Mouse (Mus musculus) midbrain, embryonic 13.5 days (tissue): ENCODE data around the gene Cpb1. TPM values are rescaled to one million over a fixed set of nuclear protein-coding genes. Genes with fewer than 3 reads are reported as not detected.

ENCODE experiments used
- ATAC-seq: fragments of 200-750 bp; cut with Nextera tagmentation; 2 replicates; pipeline ENCODE4 v1.8.0; 2017; ENCODE audit warnings: mild to moderate bottlenecking, moderate TSS enrichment, moderate library complexity
- H3K27ac ChIP-seq: fragments of 300-500 bp; sonication (generic); 2 replicates; pipeline ENCODE4 v1.5.1; 2015; ENCODE audit warnings: inconsistent platforms, mild to moderate bottlenecking, moderate library complexity
- H3K27me3 ChIP-seq: fragments of 300-500 bp; sonication (generic); 2 replicates; pipeline ENCODE4 v1.6.1; 2015; ENCODE audit warnings: mild to moderate bottlenecking, inconsistent platforms
- H3K36me3 ChIP-seq: fragments of 300-500 bp; sonication (generic); 2 replicates; pipeline ENCODE4 v1.6.1; 2015; ENCODE audit warnings: mild to moderate bottlenecking, inconsistent platforms
- H3K4me1 ChIP-seq: fragments of 300-500 bp; sonication (generic); replicated peaks from 2 replicates; pipeline ENCODE4 v1.6.1; 2015; ENCODE audit warnings: inconsistent platforms
- H3K4me2 ChIP-seq: fragments of 300-500 bp; sonication (generic); replicated peaks from 2 replicates; pipeline ENCODE4 v1.6.1; 2015; ENCODE audit warnings: moderate library complexity, mild to moderate bottlenecking, inconsistent platforms
- H3K4me3 ChIP-seq: fragments of 300-500 bp; sonication (generic); replicated peaks from 2 replicates; pipeline ENCODE4 v1.5.1; 2015; ENCODE audit warnings: mild to moderate bottlenecking, inconsistent platforms
- H3K9ac ChIP-seq: fragments of 300-500 bp; sonication (generic); replicated peaks from 2 replicates; pipeline ENCODE4 v1.6.1; 2015; ENCODE audit warnings: mild to moderate bottlenecking, inconsistent platforms
- H3K9me3 ChIP-seq: fragments of 300-500 bp; sonication (generic); 2 replicates; pipeline ENCODE4 v1.6.1; 2016; ENCODE audit warnings: mild to moderate bottlenecking, inconsistent platforms
- WGBS: fragments of 180-500 bp; shearing (Covaris S2); methylation state at CpG from one replicate; pipeline ENCODE4 v1.1.7; 2015; 5-methylcytosine and 5-hydroxymethylcytosine counted together
- polyA plus RNA-seq: library from polyadenylated mRNA; unstranded; fragments of >200 nt; fragmentation: Nextera tagmentation; extraction: Ambion mirVana; gene quantifications from 2 replicates; pipeline ENCODE4 v1.2.1, GENCODE M21; 2015

Gene Cpb1
- 0.08 TPM in 1 of 2 replicates, not detected in the other for polyA plus RNA-seq

DNA sequence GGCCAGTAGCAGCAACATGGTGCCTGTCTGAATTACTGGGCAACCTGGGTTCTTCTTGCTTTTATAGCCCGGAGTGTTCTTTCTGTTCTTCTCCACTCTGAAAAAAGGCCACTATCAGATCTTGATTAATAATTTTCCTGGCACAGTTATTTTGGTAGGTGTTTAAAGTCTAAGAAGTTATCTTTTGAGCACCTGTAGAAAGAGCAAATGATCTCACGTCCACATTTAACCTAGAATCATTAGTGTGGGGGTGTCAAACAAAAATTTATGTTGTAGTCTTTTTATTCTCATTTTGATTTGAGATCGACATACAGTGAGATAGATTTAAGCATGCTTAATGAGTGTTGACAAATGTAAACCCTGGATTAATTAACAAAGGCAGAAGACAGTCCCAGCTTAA lies at the start of gene Cpb1:
Gene Cpb1, minus strand, starts transcription at position 101 of the 400 bp plus-strand sequence.
- no peak within 1 kb of the TSS for H3K27ac ChIP-seq
- H3K9ac ChIP-seq: no peak within 1 kb of the TSS
- WGBS: 86% methylated on average over 3 of the region's 3 CpGs
- H3K36me3 ChIP-seq: no peaks in the 10 kb centered on the region
- no peak within 1 kb of the TSS for H3K4me3 ChIP-seq
- no peaks in the 10 kb centered on the region for H3K9me3 ChIP-seq
- no peak for ATAC-seq
- H3K4me1 ChIP-seq: no peaks in the 10 kb centered on the region
- H3K4me2 ChIP-seq: no peak within 1 kb of the TSS
- H3K27me3 ChIP-seq: no peaks in the 10 kb centered on the region

DNA sequence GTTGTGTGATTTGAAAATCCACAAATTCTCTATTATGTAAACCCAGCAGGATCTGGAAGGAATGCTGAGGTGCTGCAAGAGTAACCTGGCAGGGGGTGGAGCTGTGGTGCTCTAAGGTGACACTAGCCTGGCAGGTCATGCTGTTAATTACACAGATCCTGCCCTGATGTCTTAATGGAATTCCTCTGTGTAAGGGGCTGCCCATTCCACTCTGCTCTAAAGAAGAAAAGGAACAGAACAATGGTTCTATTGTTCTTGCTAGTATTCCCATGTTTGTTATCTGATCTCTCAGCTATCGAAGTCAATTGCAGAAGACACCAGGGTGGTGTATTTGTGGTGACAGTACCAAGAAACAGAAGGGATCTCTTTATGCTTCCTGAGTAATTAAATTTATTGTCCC lies 41.7 kb upstream of the Cpb1 start:
- Histone ChIP-seq H3K4me3 (no peak overlapping the region), H3K9ac (no peak overlapping the region), H3K36me3 (no peaks in the 10 kb centered on the region), H3K4me2 (no peak overlapping the region), H3K9me3 (no peaks in the 10 kb centered on the region), H3K27me3 (no peaks in the 10 kb centered on the region), H3K27ac (no peak overlapping the region), H3K4me1 (0 out of 2 replicates have a peak, but pooled peaks cover 2% of the 10 kb centered on the region)
- ATAC-seq: no peak
- 3% methylated on average over 1 of the region's 1 CpGs for WGBS

DNA sequence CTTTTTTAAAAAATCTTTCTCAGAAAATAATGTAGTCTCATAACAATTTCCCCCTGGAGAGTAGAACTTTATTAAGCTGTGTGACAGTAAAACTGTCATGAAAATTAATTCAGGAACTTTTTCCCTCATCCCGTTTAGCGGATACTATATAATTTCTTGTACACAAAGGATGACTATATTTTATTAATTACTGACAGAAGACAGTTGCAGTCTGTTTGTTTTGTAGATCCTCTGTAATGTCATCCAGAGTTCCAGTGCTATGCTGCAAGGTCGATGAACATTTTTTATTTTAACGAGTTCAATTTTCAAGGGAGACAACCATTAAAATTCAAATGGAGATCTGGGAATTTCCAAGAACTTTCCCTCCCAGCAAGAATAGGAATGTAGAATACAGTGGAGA lies 33.6 kb upstream of the Cpb1 start:
- WGBS: 94% methylated on average over 4 of the region's 4 CpGs
- H3K4me3 ChIP-seq: no peak overlapping the region
- no peak overlapping the region for H3K9ac ChIP-seq
- no peak overlapping the region for H3K4me2 ChIP-seq
- H3K9me3 ChIP-seq: no peaks in the 10 kb centered on the region
- H3K27me3 ChIP-seq: no peaks in the 10 kb centered on the region
- no peak overlapping the region for H3K27ac ChIP-seq
- H3K4me1 ChIP-seq: no peaks in the 10 kb centered on the region
- no peak for ATAC-seq
- H3K36me3 ChIP-seq: no peaks in the 10 kb centered on the region

DNA sequence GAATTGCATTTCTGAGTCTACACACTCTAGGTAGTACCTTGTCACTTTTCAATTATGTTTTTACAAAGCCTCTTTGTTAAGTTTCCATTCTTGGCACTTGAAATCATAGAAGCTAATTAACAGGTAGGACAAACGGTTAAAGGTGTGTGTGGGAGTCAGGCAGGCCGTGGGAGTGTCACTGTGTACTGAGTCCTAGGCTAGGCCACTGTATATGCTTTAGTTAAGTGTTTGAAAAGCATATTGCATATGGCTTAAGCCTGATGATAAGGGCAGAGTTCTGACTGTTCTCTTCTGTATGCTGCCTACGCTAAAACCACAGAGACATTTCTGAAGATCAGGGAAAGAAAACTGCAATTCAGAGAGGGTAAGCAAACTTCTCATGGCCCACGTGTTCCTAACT lies 31.7 kb upstream of the Cpb1 start:
- H3K9ac ChIP-seq: no peak overlapping the region
- H3K4me3 ChIP-seq: no peak overlapping the region
- H3K36me3 ChIP-seq: no peaks in the 10 kb centered on the region
- no peak for ATAC-seq
- H3K9me3 ChIP-seq: no peaks in the 10 kb centered on the region
- no peak overlapping the region for H3K4me2 ChIP-seq
- 81% methylated on average over 4 of the region's 4 CpGs for WGBS
- no peak overlapping the region for H3K27ac ChIP-seq
- no peaks in the 10 kb centered on the region for H3K27me3 ChIP-seq
- H3K4me1 ChIP-seq: no peaks in the 10 kb centered on the region

DNA sequence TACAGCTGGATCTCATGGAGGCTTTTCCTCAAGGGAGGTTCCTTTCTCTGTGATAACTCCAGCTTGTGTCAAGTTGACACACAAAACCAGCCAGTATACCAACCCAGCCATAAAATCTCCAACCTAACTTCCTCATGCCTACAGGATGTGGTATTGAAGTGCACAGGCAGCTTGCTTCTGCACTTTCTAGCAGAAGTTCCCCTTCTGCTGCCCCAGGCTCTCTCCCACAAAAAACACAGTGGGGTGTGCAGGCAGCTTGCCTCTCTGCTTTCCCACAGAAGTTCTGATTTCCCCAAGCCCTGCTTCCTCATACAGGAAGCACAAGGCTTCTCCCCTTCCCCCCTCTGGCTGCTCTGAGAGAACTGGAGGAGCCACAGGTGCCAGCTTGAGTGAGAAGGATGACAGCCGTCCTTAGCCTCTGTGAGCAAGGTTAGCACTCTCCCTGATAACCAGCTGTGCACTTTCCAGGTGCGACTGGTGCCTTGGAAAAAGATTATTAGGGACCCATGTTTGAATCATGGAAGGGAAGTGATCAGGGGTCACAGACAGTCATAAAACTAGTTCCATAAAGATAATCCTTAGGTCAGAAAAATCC lies 29.3 kb upstream of the Cpb1 start:
- H3K36me3 ChIP-seq: no peaks in the 10 kb centered on the region
- H3K4me1 ChIP-seq: no peaks in the 10 kb centered on the region
- no peak overlapping the region for H3K27ac ChIP-seq
- H3K27me3 ChIP-seq: no peaks in the 10 kb centered on the region
- H3K4me3 ChIP-seq: no peak overlapping the region
- no peak overlapping the region for H3K4me2 ChIP-seq
- no peaks in the 10 kb centered on the region for H3K9me3 ChIP-seq
- no peak for ATAC-seq
- no peak overlapping the region for H3K9ac ChIP-seq
- WGBS: 79% methylated on average over 2 of the region's 2 CpGs

DNA sequence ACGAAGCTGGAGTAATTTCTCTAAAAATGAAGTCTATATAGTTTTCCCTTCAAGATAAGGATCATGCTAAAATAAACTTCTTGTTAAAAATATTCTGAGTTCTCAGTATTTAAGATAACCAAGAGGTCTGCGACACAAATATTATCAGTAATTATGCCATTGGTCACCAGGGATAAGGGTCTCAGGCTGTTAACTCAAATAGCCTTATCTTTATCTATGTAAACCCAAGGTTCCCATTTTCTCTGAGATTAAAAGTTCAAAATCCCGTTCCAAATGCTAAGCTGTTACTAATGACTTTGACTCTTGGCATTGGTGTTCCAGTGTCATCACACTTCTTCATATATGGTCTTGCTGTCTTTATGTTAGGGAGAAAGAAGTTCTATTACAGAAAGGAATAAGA lies 20.0 kb upstream of the Cpb1 start:
- Histone ChIP-seq H3K4me3 (no peak overlapping the region), H3K27me3 (no peaks in the 10 kb centered on the region), H3K9ac (no peak overlapping the region), H3K9me3 (no peaks in the 10 kb centered on the region), H3K36me3 (no peaks in the 10 kb centered on the region), H3K27ac (no peak overlapping the region), H3K4me2 (no peak overlapping the region), H3K4me1 (no peaks in the 10 kb centered on the region)
- WGBS: 82% methylated on average over 3 of the region's 3 CpGs
- ATAC-seq: no peak

DNA sequence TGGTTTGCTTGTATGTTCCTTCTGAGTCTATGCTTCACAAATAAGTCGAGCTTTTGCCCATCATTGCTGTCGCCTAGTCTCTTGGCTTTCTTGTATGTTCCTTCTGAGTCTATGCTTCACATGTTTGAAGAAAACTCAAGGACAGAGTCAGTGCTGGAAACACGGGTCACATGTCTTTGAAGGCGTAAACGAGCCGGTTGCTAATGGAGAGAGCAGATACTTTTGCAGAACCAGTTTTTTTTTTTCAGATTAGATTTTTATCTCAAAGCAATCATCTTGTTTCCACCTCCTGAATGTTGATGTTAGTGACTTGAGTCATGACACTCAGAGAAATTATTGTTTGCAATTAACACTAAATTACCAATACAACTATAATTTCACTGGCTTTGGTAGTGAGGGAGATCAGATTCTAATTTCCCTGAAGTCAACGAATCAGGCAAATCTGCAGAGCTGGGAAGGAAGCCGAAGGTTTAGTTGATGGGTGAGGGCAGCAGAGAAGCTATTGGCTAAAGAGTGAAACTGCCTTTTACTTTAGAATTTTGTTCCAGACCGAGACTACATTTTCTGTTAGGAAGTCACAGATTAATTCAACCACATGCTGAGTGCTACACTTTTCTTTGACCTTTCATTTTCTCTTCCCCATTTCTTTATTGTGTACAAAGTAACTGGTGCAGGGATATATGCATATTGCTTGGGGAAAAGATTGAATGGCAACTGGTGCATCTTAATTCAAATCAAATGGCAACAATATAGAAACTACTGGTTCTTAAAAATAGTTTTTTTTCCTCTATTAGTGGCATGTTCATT lies 19.2 kb upstream of the Cpb1 start:
- no peak overlapping the region for H3K4me2 ChIP-seq
- no peak overlapping the region for H3K4me3 ChIP-seq
- no peaks in the 10 kb centered on the region for H3K9me3 ChIP-seq
- no peak for ATAC-seq
- no peaks in the 10 kb centered on the region for H3K27me3 ChIP-seq
- 82% methylated on average over 9 of the region's 9 CpGs for WGBS
- H3K9ac ChIP-seq: no peak overlapping the region
- no peak overlapping the region for H3K27ac ChIP-seq
- no peaks in the 10 kb centered on the region for H3K36me3 ChIP-seq
- no peaks in the 10 kb centered on the region for H3K4me1 ChIP-seq

DNA sequence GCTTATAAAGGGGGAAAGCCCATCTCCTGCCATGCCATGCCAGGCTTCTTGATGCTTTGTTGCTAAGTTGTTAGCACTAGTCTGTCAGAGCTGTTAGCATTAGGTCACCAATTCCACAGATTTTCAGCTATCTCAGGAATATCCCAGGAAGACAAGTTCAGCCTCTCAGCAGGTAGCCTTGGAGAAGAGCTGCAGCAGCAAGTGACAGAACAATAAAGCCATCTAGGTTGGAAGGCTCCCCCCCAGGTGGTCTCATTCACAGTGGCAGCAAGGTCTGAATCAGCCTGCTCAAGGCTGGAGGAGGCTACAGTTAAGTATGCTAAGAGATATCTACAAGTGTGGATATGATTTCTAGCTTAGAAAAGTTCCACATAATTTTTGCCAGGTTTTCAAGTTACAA lies 15.8 kb upstream of the Cpb1 start:
- Histone ChIP-seq H3K4me2 (no peak overlapping the region), H3K27ac (no peak overlapping the region), H3K9me3 (no peaks in the 10 kb centered on the region), H3K4me1 (no peaks in the 10 kb centered on the region), H3K27me3 (no peaks in the 10 kb centered on the region), H3K4me3 (no peak overlapping the region), H3K36me3 (no peaks in the 10 kb centered on the region), H3K9ac (no peak overlapping the region)
- ATAC-seq: no peak

DNA sequence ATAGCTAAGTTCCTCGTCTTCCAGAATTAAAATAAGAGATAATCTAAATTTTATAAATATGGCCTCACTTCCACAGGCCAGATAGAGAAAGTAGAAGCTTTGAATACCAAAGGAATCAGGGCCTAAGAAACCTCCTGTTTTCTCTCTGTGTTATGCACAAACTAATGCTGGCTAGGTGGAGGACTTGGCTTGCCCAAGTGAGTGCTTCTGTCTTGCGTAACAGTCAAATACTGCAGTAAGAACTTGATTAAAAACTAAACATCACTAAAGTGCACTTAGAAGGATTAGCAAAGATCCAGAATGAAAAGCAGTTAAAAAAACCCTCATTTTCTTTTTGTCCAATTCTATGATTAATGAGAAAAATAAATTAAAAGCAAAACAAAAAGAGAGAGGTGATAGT lies 13.2 kb upstream of the Cpb1 start:
- Histone ChIP-seq H3K9me3 (no peaks in the 10 kb centered on the region), H3K4me3 (no peak overlapping the region), H3K4me2 (no peak overlapping the region), H3K27ac (no peak overlapping the region), H3K27me3 (no peaks in the 10 kb centered on the region), H3K36me3 (no peaks in the 10 kb centered on the region), H3K9ac (no peak overlapping the region), H3K4me1 (no peaks in the 10 kb centered on the region)
- no peak for ATAC-seq
- 92% methylated on average over 2 of the region's 2 CpGs for WGBS

DNA sequence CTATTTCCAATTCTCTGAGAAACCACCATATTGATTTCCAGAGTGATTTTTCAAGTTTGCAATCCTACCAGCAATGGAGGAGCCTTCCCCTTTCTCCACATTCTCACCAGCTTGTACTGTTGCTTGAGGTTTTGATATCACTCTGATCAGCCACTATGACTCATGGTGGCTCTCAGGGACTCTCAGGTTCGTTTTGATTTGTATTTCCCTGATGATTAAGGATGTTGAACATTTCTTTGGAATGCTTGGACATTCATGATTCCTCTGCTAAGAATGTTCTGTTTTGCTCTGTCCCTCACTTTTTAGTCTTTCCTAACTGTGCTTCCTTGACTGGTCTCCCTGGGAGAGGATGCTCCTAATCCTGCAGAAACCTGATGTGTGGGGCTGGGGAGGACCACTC lies 6.3 kb upstream of the Cpb1 start:
- Histone ChIP-seq H3K9me3 (no peaks in the 10 kb centered on the region), H3K27me3 (no peaks in the 10 kb centered on the region), H3K27ac (no peak overlapping the region), H3K36me3 (no peaks in the 10 kb centered on the region), H3K4me1 (no peaks in the 10 kb centered on the region), H3K4me3 (no peak overlapping the region), H3K9ac (no peak overlapping the region), H3K4me2 (no peak overlapping the region)
- ATAC-seq: no peak
- 72% methylated on average over 1 of the region's 1 CpGs for WGBS

DNA sequence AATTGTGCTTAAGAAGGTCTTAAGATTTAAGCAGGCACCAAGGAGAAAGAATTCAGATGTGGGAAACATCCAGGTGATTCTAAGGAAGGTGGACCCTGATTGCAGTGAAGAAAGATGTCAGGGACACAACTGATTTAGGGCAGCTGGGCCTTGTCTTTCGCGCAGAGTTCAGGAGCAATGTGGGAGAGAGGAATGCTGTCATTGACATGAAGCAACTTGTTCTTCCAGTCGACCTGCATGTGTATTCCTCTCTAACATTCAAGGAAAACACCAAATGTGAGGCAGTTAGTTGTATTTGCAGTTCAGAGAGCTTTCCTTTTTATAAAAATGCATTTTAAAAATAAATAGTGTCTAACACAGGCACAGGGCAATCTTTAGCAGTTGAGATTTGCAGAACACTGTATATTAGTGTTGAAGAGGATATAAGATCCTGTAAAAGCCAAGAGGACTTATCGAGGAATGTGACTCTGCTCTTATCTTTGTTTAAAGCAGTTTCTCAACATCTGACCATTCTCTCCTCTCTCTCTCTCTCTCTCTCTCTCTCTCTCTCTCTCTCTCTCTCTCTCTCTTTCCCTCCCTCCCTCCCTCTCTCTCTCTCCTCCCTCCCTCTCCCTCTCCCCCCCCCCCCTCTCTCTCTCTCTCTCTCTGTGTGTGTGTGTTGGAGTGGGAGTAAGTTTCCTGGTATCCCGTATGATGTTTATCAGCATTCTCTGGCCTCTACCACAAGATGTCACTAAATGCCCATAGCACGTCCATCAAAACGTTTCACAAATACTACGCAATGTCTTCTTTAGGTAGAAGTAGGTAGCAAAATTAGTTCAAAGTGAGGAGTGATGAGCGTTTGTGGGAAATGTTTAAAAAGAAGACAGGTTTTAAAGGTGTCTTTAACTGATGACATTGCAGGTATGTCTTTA lies 20.7 kb downstream of the Cpb1 start:
- ATAC-seq: no peak
- H3K27me3 ChIP-seq: no peaks in the 10 kb centered on the region
- H3K36me3 ChIP-seq: no peaks in the 10 kb centered on the region
- no peak overlapping the region for H3K27ac ChIP-seq
- H3K4me3 ChIP-seq: no peak overlapping the region
- H3K9me3 ChIP-seq: no peaks in the 10 kb centered on the region
- WGBS: 51% methylated on average over 9 of the region's 9 CpGs
- H3K4me2 ChIP-seq: no peak overlapping the region
- H3K9ac ChIP-seq: no peak overlapping the region
- no peaks in the 10 kb centered on the region for H3K4me1 ChIP-seq

DNA sequence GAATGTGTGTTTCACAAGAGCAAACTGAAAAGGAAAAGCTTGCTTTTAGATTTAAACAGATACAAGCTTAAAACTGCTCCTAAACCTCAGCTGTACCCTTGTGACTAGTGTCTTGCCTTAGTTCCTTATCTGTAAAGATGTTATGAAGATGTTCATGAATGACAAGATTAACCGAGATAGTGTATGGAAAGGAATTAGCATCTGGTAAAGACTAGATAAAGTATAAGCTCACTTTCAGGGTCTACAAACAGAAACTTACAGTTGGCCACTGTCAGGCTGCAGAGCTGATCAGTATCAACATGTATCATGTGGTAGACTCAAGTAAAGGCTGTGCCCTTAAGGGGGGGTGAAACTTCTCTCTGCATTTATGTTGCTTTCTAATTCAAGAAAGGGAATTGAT lies 31.6 kb downstream of the Cpb1 start:
- Histone ChIP-seq H3K27ac (no peak overlapping the region), H3K4me3 (no peak overlapping the region), H3K4me2 (no peak overlapping the region), H3K9ac (no peak overlapping the region), H3K4me1 (no peaks in the 10 kb centered on the region), H3K36me3 (no peaks in the 10 kb centered on the region), H3K27me3 (no peaks in the 10 kb centered on the region), H3K9me3 (no peaks in the 10 kb centered on the region)
- no peak for ATAC-seq
- WGBS: 88% methylated on average over 1 of the region's 1 CpGs
